Mouse (Mus musculus) ovary, postnatal 10 days (tissue): ENCODE results near the gene Gm5346.
"Not testable (repeated sequence)": the region's sequence is repeated elsewhere in the genome, so short reads cannot be mapped to it uniquely, and the experiment has no call there.

Experiments used
- DNase-seq: peaks from one replicate; pipeline ENCODE4 v3.0.0; 2022; ENCODE audit warnings: low spot score

Gm5346 gene

GRCm38 (mm10) chr8:43627176-43627575 lies at the start of gene Gm5346:
Gene Gm5346, minus strand, starts transcription at chr8:43627276.
- no peak for DNase-seq

- DNase-seq: no peak
Measured at GRCm38 (mm10) chr8:43616046-43616445, 11.0 kb downstream of the Gm5346 start.

GRCm38 (mm10) chr8:43603657-43604056 lies 23.4 kb downstream of the Gm5346 start:
- not testable (repeated sequence) for DNase-seq

GRCm38 (mm10) chr8:43603166-43603565 lies 23.9 kb downstream of the Gm5346 start:
- not testable (repeated sequence) for DNase-seq

- not testable (repeated sequence) for DNase-seq
Measured at GRCm38 (mm10) chr8:43576607-43577006, 50.5 kb downstream of the Gm5346 start, which contains the start of gene Adam26a. Gene Adam26a, minus strand, starts transcription at chr8:43576707.
